Mouse (Mus musculus): ENCODE measurements around the gene Trim40. TPM values are rescaled to one million over a fixed set of nuclear protein-coding genes. Genes with fewer than 3 reads are reported as not detected.

Gene Trim40
- polyA plus RNA-seq, 1 experiment: not detected

DNA sequence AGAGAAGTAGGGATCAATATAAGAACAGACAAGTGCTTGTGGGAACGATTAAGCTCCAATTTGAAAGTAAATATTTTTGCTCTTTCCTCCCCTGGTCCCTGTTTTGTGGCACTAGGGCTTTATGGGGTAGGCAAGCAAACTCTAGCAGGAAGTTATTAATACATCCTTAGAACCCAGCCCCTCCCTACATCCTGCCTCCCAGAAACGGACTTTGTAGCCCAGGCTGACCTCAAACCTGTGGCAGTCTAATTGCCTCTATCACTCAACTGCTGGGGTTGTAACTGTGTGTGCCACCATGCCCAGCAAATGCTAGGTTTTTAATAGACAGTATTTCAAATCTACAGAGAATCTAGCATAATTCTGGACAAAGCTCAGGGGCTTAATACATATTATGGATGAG lies 28.2 kb downstream of the Trim40 start:
- TF ChIP-seq CTCF (IDR thresholded peaks at IDR 0.05; ENCODE audit: control insufficient read depth, insufficient read depth, low read length) (no peak), POLR2A (IDR thresholded peaks at IDR 0.05; ENCODE audit: borderline replicate concordance, control insufficient read depth, low read depth, low read length) (no peak)
- no peaks in the 10 kb centered on the region for H3K4me1 ChIP-seq (ENCODE audit: control insufficient read depth, insufficient read depth, low read length)
- 19% methylated on average over 2 of the region's 2 CpGs for WGBS
- H3K4me3 ChIP-seq (replicated peaks; ENCODE audit: control insufficient read depth, low read depth, low read length): no peak overlapping the region
- no peak overlapping the region for H3K27ac ChIP-seq (ENCODE audit: control insufficient read depth, insufficient read depth, low read depth, low read length, poor library complexity)

DNA sequence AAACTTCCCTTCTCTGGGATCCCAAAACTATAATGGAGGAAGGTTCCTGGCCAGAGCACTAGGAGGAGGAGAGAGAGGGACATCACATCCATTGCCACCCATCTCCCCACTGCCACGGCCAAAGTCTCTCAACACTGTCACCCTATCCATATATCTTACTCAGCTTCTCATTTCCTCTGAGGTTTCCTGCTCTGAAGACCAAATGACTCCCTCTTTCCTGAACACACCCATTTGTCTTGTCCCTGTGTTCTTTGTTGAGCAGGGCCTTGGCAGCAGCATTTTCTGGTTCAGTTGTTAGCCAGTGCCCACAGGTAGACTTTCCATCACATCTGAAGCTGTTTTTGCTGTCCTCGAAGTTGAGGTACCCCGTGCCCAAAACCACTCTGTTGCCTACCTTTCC lies 31.7 kb downstream of the Trim40 start:
- Histone ChIP-seq H3K27ac (ENCODE audit: control insufficient read depth, insufficient read depth, low read depth, low read length, poor library complexity) (no peak overlapping the region), H3K4me1 (ENCODE audit: control insufficient read depth, insufficient read depth, low read length) (no peaks in the 10 kb centered on the region), H3K4me3 (replicated peaks; ENCODE audit: control insufficient read depth, low read depth, low read length) (no peak overlapping the region)
- no peak for TF ChIP-seq CTCF (IDR thresholded peaks at IDR 0.05; ENCODE audit: control insufficient read depth, insufficient read depth, low read length)
- TF ChIP-seq POLR2A (IDR thresholded peaks at IDR 0.05; ENCODE audit: borderline replicate concordance, control insufficient read depth, low read depth, low read length): no peak
- 45% methylated on average over 3 of the region's 3 CpGs for WGBS

DNA sequence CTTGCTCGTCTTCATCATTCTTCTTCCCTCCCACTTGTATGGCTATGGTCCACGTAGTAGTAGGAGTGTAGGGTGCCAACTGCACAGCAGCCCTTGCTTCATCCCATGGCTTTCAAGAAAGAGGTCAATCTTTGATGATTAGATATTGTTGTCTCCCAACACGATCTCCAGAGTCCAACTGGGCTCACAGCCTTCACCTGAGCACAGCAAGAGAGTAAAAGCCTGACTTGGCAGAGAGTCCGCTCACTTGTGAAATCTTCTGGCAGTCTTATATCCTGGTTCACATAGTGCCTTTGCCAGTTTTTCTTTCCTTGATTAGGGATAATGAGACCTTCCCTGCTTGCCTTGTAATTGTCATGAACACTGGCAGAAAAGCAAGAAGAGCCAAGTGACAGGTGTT lies 33.7 kb downstream of the Trim40 start:
- no peaks in the 10 kb centered on the region for H3K4me1 ChIP-seq (ENCODE audit: control insufficient read depth, insufficient read depth, low read length)
- no peak overlapping the region for H3K4me3 ChIP-seq (replicated peaks; ENCODE audit: control insufficient read depth, low read depth, low read length)
- H3K27ac ChIP-seq (ENCODE audit: control insufficient read depth, insufficient read depth, low read depth, low read length, poor library complexity): no peak overlapping the region
- no peak for TF ChIP-seq POLR2A (IDR thresholded peaks at IDR 0.05; ENCODE audit: borderline replicate concordance, control insufficient read depth, low read depth, low read length)
- no peak for TF ChIP-seq CTCF (IDR thresholded peaks at IDR 0.05; ENCODE audit: control insufficient read depth, insufficient read depth, low read length)
- 83% methylated on average over 4 of the region's 4 CpGs for WGBS

GRCm38 (mm10) chr17:36855484-36855883 lies 34.4 kb downstream of the Trim40 start:
- H3K4me1 ChIP-seq (ENCODE audit: control insufficient read depth, insufficient read depth, low read length): no peaks in the 10 kb centered on the region
- H3K27ac ChIP-seq (ENCODE audit: control insufficient read depth, insufficient read depth, low read depth, low read length, poor library complexity): no peak overlapping the region
- 92% methylated on average over 3 of the region's 3 CpGs for WGBS
- no peak for TF ChIP-seq CTCF (IDR thresholded peaks at IDR 0.05; ENCODE audit: control insufficient read depth, insufficient read depth, low read length)
- TF ChIP-seq POLR2A (IDR thresholded peaks at IDR 0.05; ENCODE audit: borderline replicate concordance, control insufficient read depth, low read depth, low read length): no peak
- no peak overlapping the region for H3K4me3 ChIP-seq (replicated peaks; ENCODE audit: control insufficient read depth, low read depth, low read length)

GRCm38 (mm10) chr17:36851627-36852026 lies 38.3 kb downstream of the Trim40 start:
- TF ChIP-seq POLR2A (IDR thresholded peaks at IDR 0.05; ENCODE audit: borderline replicate concordance, control insufficient read depth, low read depth, low read length) (no peak), CTCF (IDR thresholded peaks at IDR 0.05; ENCODE audit: control insufficient read depth, insufficient read depth, low read length) (no peak)
- Histone ChIP-seq H3K27ac (ENCODE audit: control insufficient read depth, insufficient read depth, low read depth, low read length, poor library complexity) (no peak overlapping the region), H3K4me1 (ENCODE audit: control insufficient read depth, insufficient read depth, low read length) (no peaks in the 10 kb centered on the region), H3K4me3 (replicated peaks; ENCODE audit: control insufficient read depth, low read depth, low read length) (no peak overlapping the region)
- 70% methylated on average over 5 of the region's 5 CpGs for WGBS

- 93% methylated on average over 5 of the region's 5 CpGs for WGBS
- no peak for TF ChIP-seq POLR2A (IDR thresholded peaks at IDR 0.05; ENCODE audit: borderline replicate concordance, control insufficient read depth, low read depth, low read length)
- Histone ChIP-seq H3K4me1 (ENCODE audit: control insufficient read depth, insufficient read depth, low read length) (no peaks in the 10 kb centered on the region), H3K27ac (ENCODE audit: control insufficient read depth, insufficient read depth, low read depth, low read length, poor library complexity) (no peak overlapping the region), H3K4me3 (replicated peaks; ENCODE audit: control insufficient read depth, low read depth, low read length) (no peak overlapping the region)
Observed at GRCm38 (mm10) chr17:36851200-36851599, 38.7 kb downstream of the Trim40 start.

DNA sequence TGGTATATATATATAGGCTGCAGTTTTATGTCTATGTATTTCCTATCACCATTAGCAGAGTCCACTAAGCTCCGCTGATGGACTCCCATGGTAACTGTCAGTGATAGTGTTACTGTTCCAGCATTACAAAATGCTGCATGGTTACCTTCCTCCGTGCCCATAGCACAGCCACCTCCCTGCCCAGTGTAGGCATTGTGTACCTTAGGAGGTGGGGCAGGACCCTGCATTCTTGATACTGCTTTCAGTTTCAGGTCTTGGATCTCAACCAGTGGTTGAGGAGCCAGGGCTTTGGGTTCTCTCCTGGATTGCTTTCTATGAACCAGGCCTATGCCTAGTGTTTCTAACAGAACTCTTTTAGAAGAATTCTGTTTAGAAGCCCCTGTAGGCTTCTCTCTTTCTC lies 39.9 kb downstream of the Trim40 start:
- Histone ChIP-seq H3K4me3 (replicated peaks; ENCODE audit: control insufficient read depth, low read depth, low read length) (no peak overlapping the region), H3K4me1 (ENCODE audit: control insufficient read depth, insufficient read depth, low read length) (no peaks in the 10 kb centered on the region), H3K27ac (ENCODE audit: control insufficient read depth, insufficient read depth, low read depth, low read length, poor library complexity) (no peak overlapping the region)
- TF ChIP-seq CTCF (IDR thresholded peaks at IDR 0.05; ENCODE audit: control insufficient read depth, insufficient read depth, low read length) (no peak), POLR2A (IDR thresholded peaks at IDR 0.05; ENCODE audit: borderline replicate concordance, control insufficient read depth, low read depth, low read length) (no peak)
- 86% methylated on average over 2 of the region's 2 CpGs for WGBS

DNA sequence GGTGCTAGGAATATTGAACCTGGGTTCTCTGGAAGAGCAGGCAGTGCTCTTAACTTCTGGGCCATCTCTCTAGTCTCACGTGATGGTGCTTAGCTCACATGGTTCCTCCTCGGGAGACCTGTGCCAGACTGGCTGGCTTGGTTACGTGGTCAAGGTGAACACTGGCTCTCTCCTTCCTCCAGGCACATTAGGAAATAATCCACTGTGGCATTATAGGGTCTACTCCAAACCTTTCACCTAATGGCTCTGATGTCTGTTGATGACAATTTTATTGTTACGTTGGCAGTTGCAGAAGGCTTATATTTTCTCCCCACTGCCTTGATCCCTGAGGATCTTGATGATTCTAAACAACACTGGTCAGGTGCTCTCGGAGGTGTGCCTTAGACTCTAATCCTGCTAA lies 41.0 kb downstream of the Trim40 start:
- H3K4me3 ChIP-seq (replicated peaks; ENCODE audit: control insufficient read depth, low read depth, low read length): no peak overlapping the region
- 72% methylated on average over 5 of the region's 5 CpGs for WGBS
- TF ChIP-seq CTCF (IDR thresholded peaks at IDR 0.05; ENCODE audit: control insufficient read depth, insufficient read depth, low read length) (no peak), POLR2A (IDR thresholded peaks at IDR 0.05; ENCODE audit: borderline replicate concordance, control insufficient read depth, low read depth, low read length) (no peak)
- peaks cover 2% of the 10 kb centered on the region for H3K4me1 ChIP-seq (ENCODE audit: control insufficient read depth, insufficient read depth, low read length)
- no peak overlapping the region for H3K27ac ChIP-seq (ENCODE audit: control insufficient read depth, insufficient read depth, low read depth, low read length, poor library complexity)

DNA sequence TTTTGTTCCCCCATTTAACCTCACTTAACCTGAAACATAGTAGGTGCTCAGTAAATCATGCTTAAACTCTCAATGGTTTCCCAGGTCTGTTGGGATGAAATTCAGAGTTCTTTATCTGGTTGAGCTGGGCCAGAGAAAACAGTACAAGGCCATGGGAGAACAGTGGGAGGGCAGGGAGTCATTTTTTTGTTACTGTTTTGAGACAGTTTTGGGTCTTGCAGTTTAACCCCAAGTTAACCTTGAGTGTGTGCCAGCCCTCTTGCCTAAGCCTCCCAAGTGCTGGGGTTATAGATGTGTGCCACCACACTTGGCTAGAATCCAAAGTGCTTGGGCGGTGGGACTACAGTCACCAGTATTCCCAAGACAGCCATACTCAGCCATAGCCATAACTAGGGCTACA lies 45.2 kb downstream of the Trim40 start:
- WGBS: 36% methylated on average over 1 of the region's 1 CpGs
- no peak overlapping the region for H3K27ac ChIP-seq (ENCODE audit: control insufficient read depth, insufficient read depth, low read depth, low read length, poor library complexity)
- no peak overlapping the region for H3K4me3 ChIP-seq (replicated peaks; ENCODE audit: control insufficient read depth, low read depth, low read length)
- TF ChIP-seq POLR2A (IDR thresholded peaks at IDR 0.05; ENCODE audit: borderline replicate concordance, control insufficient read depth, low read depth, low read length) (no peak), CTCF (IDR thresholded peaks at IDR 0.05; ENCODE audit: control insufficient read depth, insufficient read depth, low read length) (no peak)
- H3K4me1 ChIP-seq (ENCODE audit: control insufficient read depth, insufficient read depth, low read length): peaks cover 4% of the 10 kb centered on the region

Data from bone marrow, adult 2 months (tissue).